Mouse (Mus musculus) heart, adult 18-20 months (tissue): ENCODE results near the gene Gm49320. TPM values are rescaled to one million over a fixed set of nuclear protein-coding genes. Genes with fewer than 3 reads are reported as not detected.
A peak's percentile ranks its signal among the peaks of the same experiment; 100 is the strongest.
"Not testable (repeated sequence)": the region's sequence is repeated elsewhere in the genome, so short reads cannot be mapped to it uniquely, and the experiment has no call there.

Source experiments
- DNase-seq, 2 experiments: peaks; one replicate each; pipeline ENCODE4 v3.0.0; 2021 to 2022; ENCODE audit warnings: mixed read lengths in 1 of 2
- total RNA-seq, 2 experiments: library from RNA; stranded (reverse); gene quantifications; 2 replicates each; pipeline ENCODE4 v1.2.3; 2021

The Gm49320 gene
- total RNA-seq, 2 experiments from 2014 or later, result 0.31 TPM; not detected in 1

GRCm38 (mm10) chr8:4226739-4227347 is 11.8 kb upstream of the Gm49320 start, which contains the start of gene Lrrc8e:
Lrrc8e (plus strand) TSS chr8:4226827.
- DNase-seq, result no peak

GRCm38 (mm10) chr8:4227919-4228318 is 10.7 kb upstream of the Gm49320 start:
- no peak for DNase-seq

GRCm38 (mm10) chr8:4229784-4230183 is 8.9 kb upstream of the Gm49320 start:
- no peak for DNase-seq

GRCm38 (mm10) chr8:4230612-4231351 is 7.9 kb upstream of the Gm49320 start:
- DNase-seq, result no peak

- DNase-seq, result peak in 1 of 2 experiments; percentile 38
Measured at GRCm38 (mm10) chr8:4237814-4238433, 741 bp upstream of the Gm49320 start.

GRCm38 (mm10) chr8:4239193-4239890 is 677 bp downstream of the Gm49320 start:
- no peak for DNase-seq

GRCm38 (mm10) chr8:4245061-4245460 is 6.4 kb downstream of the Gm49320 start:
- no peak for DNase-seq

GRCm38 (mm10) chr8:4245737-4246136 is 7.1 kb downstream of the Gm49320 start:
- DNase-seq, result no peak

GRCm38 (mm10) chr8:4247241-4247640 is 8.6 kb downstream of the Gm49320 start:
- no peak for DNase-seq

GRCm38 (mm10) chr8:4247951-4248540 is 9.4 kb downstream of the Gm49320 start, which contains the start of gene Tgfbr3l:
Tgfbr3l (plus strand) TSS chr8:4248214.
- no peak for DNase-seq

- DNase-seq, result peak; percentile 26 to 32
Measured at GRCm38 (mm10) chr8:4249213-4249612, 10.5 kb downstream of the Gm49320 start.

GRCm38 (mm10) chr8:4250306-4250970 is 11.8 kb downstream of the Gm49320 start:
- DNase-seq, result peak; percentile 80 to 87

GRCm38 (mm10) chr8:4252116-4252760 is 13.6 kb downstream of the Gm49320 start:
- DNase-seq, result no peak

- peak; percentile 97 to 99 for DNase-seq
Measured at GRCm38 (mm10) chr8:4252934-4253841, 14.5 kb downstream of the Gm49320 start, which contains the start of gene Snapc2. Snapc2 (plus strand) TSS chr8:4253080.

- DNase-seq, result peak; percentile 63 to 64
Measured at GRCm38 (mm10) chr8:4254001-4254400, 15.3 kb downstream of the Gm49320 start.

- DNase-seq, result not testable (repeated sequence)
Measured at GRCm38 (mm10) chr8:4255471-4255870, 16.8 kb downstream of the Gm49320 start.

GRCm38 (mm10) chr8:4256911-4257310 is 18.2 kb downstream of the Gm49320 start:
- no peak for DNase-seq

GRCm38 (mm10) chr8:4257350-4257749 is 18.7 kb downstream of the Gm49320 start:
- DNase-seq, result no peak

- peak; percentile 50 to 69 for DNase-seq
Measured at GRCm38 (mm10) chr8:4258233-4258632, 19.6 kb downstream of the Gm49320 start.

- DNase-seq, result peak in 1 of 2 experiments; percentile 37
Measured at GRCm38 (mm10) chr8:4258678-4259077, 20.0 kb downstream of the Gm49320 start.
